Mouse (Mus musculus) adrenal gland, adult 8-10 months (tissue): ENCODE data around the gene D230025D16Rik. TPM values are rescaled to one million over a fixed set of nuclear protein-coding genes. Genes with fewer than 3 reads are reported as not detected.

Experiments used
- DNase-seq: peaks from one replicate; pipeline ENCODE4 v3.0.0; 2022
- total RNA-seq, 4 experiments: library from RNA; stranded (reverse); gene quantifications; 2 replicates each; pipeline ENCODE4 v1.2.4; 2022

D230025D16Rik gene
- total RNA-seq, 4 experiments from 2014 or later = 25.0 to 31.8 (median 28.4) TPM

DNA sequence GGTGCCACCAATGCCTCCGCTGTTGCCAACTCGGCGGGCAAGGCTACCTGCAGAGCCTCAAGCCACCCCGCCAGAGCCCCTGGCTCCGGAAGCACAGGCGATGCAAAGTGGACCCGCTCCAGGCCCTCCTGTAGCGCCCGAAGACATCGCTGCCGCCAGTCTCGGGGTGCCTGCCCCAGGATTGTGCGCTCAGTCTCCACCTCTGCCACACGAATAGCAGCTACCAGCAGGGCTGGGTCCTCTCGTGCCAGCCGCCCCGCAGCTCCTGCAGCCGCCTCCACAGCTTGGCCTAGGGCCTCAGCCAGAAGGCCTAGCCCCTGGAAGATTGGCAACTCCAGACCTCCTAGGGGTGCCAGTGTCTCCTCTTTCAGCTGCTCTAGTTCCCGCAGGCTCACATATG is 68.5 kb downstream of the D230025D16Rik start:
- no peak for DNase-seq

DNA sequence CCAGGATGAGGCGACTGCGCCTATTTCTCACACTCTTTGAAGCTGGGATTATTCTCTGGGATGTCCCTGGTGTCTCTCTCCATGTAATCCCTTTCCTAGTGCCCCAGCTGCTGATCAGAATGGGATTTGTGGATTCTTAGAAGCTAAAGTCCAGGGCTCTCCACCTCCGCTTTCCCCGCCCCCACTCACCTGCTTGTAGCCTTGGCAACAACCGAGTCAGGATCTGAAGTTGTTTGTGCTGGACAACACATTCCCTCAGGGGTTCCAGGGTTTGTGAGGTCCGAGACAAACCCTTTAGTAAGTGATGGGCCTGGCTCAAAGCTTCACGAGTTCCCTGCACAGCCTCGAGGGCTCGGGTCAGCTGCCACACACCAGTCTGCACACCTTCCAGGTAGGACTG is 69.8 kb downstream of the D230025D16Rik start:
- no peak for DNase-seq

DNA sequence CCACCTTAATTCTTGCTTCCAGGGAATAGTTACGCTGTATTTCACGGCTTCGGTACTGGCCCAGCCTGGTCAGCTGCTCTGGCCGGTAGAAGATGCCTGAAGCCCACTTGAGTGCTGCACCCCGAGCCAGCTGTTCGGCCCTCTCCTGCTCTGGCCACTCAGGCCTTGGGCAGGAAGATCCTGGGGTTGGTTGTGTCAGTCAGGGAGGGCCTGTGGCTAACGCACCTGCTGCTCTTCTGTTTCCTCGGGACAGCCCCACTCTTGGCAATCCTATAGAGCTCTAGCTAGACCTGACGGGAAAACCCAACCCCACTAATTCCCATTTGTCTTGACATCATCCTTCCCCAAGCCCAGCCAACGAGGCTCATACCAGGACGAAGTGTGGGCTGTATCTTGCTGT is 70.3 kb downstream of the D230025D16Rik start:
- DNase-seq = no peak

DNA sequence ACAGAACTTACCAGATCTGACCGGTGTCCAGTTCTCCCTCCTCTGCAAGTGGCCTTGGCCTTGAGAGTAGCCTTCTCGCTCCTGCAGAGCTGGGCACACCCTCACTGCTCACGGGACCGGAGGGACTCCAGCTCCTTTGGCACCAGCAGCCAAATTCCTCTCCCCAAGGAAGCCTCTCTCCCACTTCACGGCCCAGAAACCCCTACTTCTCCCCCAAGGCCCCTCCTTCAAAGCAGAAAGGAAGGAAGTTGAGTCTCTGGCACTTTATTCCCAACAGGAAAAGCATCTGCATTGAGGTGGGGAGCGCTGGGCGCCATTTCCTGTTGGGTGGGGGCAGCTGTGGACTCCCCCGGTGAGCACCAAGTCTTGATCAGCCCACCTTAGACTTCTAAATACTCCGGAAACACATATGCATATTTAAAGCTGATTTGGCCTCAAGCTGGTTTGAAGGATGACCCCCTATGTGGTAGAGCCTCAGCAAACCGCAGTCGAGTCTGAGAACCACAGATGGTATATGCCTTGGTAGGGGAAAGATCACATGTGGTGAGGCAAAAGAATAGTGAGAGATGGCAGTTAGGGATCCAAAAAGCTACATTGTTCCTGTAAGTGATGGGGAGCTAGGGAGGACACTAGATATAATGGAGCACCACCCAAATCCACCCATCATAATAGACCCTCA is 71.1 kb downstream of the D230025D16Rik start, which contains the start of gene Exoc3l:
Gene Exoc3l, minus strand, starts transcription at position 207 of the 679 bp plus-strand sequence.
- peak; percentile 77 for DNase-seq

DNA sequence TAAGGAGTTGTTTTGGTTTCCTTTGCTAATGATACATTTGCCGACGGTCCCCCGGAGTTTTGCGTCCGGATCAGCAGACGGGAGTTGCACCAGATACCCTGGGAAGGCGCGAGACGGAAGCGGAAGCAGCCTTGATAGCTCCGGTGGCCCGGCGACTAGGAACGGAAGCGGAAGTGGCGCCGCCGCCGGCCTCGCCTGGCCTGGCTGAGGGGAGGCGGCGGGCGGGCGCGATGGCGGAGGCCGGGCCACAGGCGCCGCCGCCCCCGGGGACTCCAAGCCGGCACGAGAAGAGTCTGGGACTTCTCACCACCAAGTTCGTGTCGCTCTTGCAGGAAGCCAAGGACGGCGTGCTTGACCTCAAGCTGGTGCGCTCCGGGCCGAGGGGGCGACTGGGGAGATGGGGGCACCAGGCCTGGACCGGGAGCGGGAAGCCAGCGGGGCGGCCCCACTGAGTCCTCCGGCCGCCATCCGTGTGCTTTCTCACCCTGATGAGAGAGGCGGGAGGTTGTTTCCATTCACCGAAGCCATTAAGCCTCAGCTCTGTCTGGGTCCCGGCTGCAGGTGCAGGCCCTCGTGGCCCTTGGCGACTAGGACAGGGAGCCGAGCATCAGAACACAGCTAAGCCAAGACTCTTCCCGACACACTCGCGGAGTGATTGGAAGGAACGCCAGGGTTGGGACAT is 72.7 kb downstream of the D230025D16Rik start, which contains the start of gene E2f4:
Gene E2f4, plus strand, starts transcription at position 153 of the 682 bp plus-strand sequence.
- DNase-seq = peak; percentile 90

DNA sequence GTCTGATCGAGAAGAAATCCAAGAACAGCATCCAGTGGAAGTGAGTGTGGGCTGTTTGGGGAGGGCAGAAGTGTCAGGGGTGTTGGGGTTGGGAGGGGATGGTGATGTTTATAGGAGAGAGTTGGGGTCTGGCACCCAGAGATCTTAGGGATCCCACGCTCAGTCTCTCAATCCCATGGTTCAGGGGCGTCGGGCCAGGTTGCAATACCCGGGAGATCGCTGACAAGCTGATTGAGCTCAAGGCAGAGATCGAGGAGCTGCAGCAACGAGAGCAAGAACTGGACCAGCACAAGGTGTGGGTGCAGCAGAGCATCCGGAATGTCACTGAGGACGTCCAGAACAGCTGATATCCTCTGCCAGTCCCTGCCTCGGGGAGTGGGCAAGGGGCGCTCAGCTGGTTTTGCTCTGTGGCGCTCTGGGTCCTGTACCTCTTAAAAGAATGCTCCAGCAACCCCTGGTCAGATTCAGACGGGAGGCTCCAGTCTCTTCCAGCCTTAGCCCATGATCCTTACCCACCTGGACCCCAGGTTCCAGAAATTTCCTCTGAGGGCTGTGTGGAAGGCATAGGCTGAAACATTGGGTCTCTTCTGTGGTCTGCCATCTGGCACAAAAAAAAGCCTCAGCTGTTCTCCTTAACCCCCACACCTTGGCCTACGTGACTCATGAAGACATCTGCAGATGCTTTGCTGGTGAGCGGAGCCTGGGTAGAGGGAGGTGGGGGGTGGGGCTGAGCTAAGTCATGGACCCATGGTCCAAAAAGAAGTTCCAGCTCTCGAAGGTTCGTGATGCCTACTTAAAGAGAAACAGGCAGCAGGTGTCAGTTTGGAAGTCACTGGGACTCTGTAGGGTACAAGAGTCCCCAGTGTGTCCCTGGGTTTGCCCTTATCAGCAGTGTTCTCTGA is 73.7 kb downstream of the D230025D16Rik start:
- no peak for DNase-seq

DNA sequence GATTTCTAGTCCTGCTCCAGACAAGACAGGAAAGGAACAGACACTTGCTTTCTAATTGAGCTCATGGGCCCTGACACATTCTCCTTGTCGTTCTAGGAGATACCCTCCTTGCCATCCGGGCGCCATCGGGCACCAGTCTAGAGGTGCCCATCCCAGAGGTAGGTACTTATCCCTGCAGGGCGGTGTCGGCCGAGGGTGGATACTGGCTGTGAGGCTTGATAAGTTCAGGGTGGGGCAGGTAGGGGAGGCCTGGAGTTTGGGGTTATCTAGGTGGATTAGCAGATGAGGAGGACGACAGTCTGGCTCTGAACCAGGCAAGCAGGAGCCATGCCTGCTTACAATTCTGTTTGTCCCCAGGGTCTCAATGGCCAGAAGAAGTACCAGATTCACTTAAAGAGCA is 75.0 kb downstream of the D230025D16Rik start:
- DNase-seq = no peak

Other genes with a start within 250 kb of the D230025D16Rik start
- not detected for gene Ces2h, start 224.3 kb upstream of the D230025D16Rik start, total RNA-seq
- gene Ces3a, start 176.5 kb upstream of the D230025D16Rik start, total RNA-seq = 1 to 10 TPM in 1 of 4 experiments, not detected in 3; 1.6 TPM
- gene Ces3b, start 141.4 kb upstream of the D230025D16Rik start, total RNA-seq = under 1 TPM in 1 of 4 experiments, not detected in 3; 0.73 TPM
- gene Ces4a, start 93.3 kb upstream of the D230025D16Rik start, total RNA-seq = under 1 TPM in 2 of 4 experiments, not detected in 2; 0.16 to 0.24 TPM
- 100 to 1,000 TPM in 2 of 4 experiments, 10 to 100 TPM in 2; 71.5 to 127 (median 93.2) TPM for gene Cbfb, start 54.5 kb upstream of the D230025D16Rik start, total RNA-seq
- 1 to 10 TPM; 3.5 to 5.9 (median 4.6) TPM for gene B3gnt9, start 30.0 kb downstream of the D230025D16Rik start, total RNA-seq
- 10 to 100 TPM; 15.5 to 20.0 (median 19.2) TPM for gene Tradd, start 39.5 kb downstream of the D230025D16Rik start, total RNA-seq
- 1 to 10 TPM; 3.9 to 5.4 (median 4.5) TPM for gene Fbxl8, start 39.5 kb downstream of the D230025D16Rik start, total RNA-seq
- 1 to 10 TPM; 2.1 to 4.8 (median 3.3) TPM for gene Hsf4, start 44.7 kb downstream of the D230025D16Rik start, total RNA-seq
- gene Nol3, start 51.0 kb downstream of the D230025D16Rik start, total RNA-seq = 10 to 100 TPM in 1 of 4 experiments, 1 to 10 TPM in 3; 5.5 to 11.7 (median 6.5) TPM
- gene 4931428F04Rik, start 64.7 kb downstream of the D230025D16Rik start, total RNA-seq = 1 to 10 TPM; 2.6 to 5.0 (median 4.6) TPM
- 10 to 100 TPM; 20.0 to 57.6 (median 36.8) TPM for gene Exoc3l, start 71.0 kb downstream of the D230025D16Rik start, total RNA-seq
- gene E2f4, start 72.5 kb downstream of the D230025D16Rik start, total RNA-seq = 10 to 100 TPM; 39.5 to 53.6 (median 42.0) TPM
- gene Elmo3, start 80.5 kb downstream of the D230025D16Rik start, total RNA-seq = 10 to 100 TPM in 2 of 4 experiments, 1 to 10 TPM in 2; 7.0 to 14.0 (median 9.3) TPM
- 10 to 100 TPM in 2 of 4 experiments, 1 to 10 TPM in 2; 3.1 to 14.2 (median 8.5) TPM for gene Lrrc29, start 101.1 kb downstream of the D230025D16Rik start, total RNA-seq
- 10 to 100 TPM; 62.1 to 66.9 (median 65.1) TPM for gene Tmem208, start 101.2 kb downstream of the D230025D16Rik start, total RNA-seq
- gene Fhod1, start 122.8 kb downstream of the D230025D16Rik start, total RNA-seq = 10 to 100 TPM; 11.8 to 21.9 (median 17.1) TPM
- gene Slc9a5, start 123.7 kb downstream of the D230025D16Rik start, total RNA-seq = 1 to 10 TPM in 3 of 4 experiments, under 1 TPM in 1; 0.73 to 1.9 (median 1.4) TPM
- gene Plekhg4, start 148.1 kb downstream of the D230025D16Rik start, total RNA-seq = 1 to 10 TPM in 2 of 4 experiments, under 1 TPM in 2; 0.42 to 2.7 (median 1.3) TPM
- gene Kctd19, start 188.4 kb downstream of the D230025D16Rik start, total RNA-seq = under 1 TPM in 1 of 4 experiments, not detected in 3; 0.15 TPM
- gene Lrrc36, start 188.4 kb downstream of the D230025D16Rik start, total RNA-seq = 10 to 100 TPM in 1 of 4 experiments, 1 to 10 TPM in 3; 4.1 to 10.1 (median 7.0) TPM
- 10 to 100 TPM; 28.3 to 40.2 (median 33.0) TPM for gene Tppp3, start 246.4 kb downstream of the D230025D16Rik start, total RNA-seq